Comparison of ENCODE assay signal across 24 mouse cellular contexts in genomic region chr4:152300375-152300774, GRCm38 (mm10). TPM values are rescaled to one million over a fixed set of nuclear protein-coding genes. Genes with fewer than 3 reads are reported as not detected.
DNase-seq lines count a peak whose midpoint lies in the region; ATAC-seq lines count a peak whose summit lies in the region.
"Had no signal": no experiment of that assay in that cellular context is flagged by ENCODE, and none has a peak within 500 bp of the region (broad histone marks: within the 10 kb centered on the region; RNA-seq: fewer than 3 reads in every experiment).

No protein-coding gene starts in this region.

- peaks cover 60% of the 10 kb centered on the region for H3K36me3 ChIP-seq in kidney, embryonic 15.5 days

- 95% methylated on average over 8 of the region's 8 CpGs for WGBS in kidney, embryonic 15.5 days

- no peak overlapping the region for H3K9ac ChIP-seq in kidney, embryonic 15.5 days
- H3K9ac ChIP-seq: embryonic facial prominence, embryonic 12.5 days; forebrain, embryonic 13.5 days; forebrain, embryonic 15.5 days; forebrain, postnatal 0 days had no signal

- no peaks in the 10 kb centered on the region for H3K9me3 ChIP-seq in kidney, embryonic 15.5 days (replicated peaks)
- H3K9me3 ChIP-seq: embryonic facial prominence, embryonic 10.5 days; embryonic facial prominence, embryonic 12.5 days; forebrain, embryonic 13.5 days; forebrain, embryonic 15.5 days; G1E had no signal

- peak; percentile 44 for DNase-seq in cerebellum, adult 9-11 months
- no peak for DNase-seq in kidney, adult 11 months
- DNase-seq in right cerebral cortex, postnatal 4 days: peak; percentile 48
- DNase-seq in right cerebral cortex, postnatal 10 days (ENCODE audit: low spot score in 2 of 2): no peak
- DNase-seq: adrenal gland, adult 8-10 months; adrenal gland, postnatal 14 days; adrenal gland, postnatal 36 days; B cell, adult 2 months; cerebellum, adult 11-12 months; cerebellum, adult 2 months; cerebellum, adult 9-10 months; cerebellum, postnatal 25 days; forebrain, postnatal 0 days had no signal

- H3K27me3 ChIP-seq in kidney, embryonic 15.5 days: no peaks in the 10 kb centered on the region
- H3K27me3 ChIP-seq: Patski had no signal

- ATAC-seq in cerebellum, adult (ENCODE audit: insufficient number of reproducible peaks, low FRiP score, low TSS enrichment): no peak
- no peak for ATAC-seq in kidney, embryonic 15.5 days (replicated peaks; ENCODE audit: low FRiP score)
- ATAC-seq: activated CD4-positive, CD25-positive, alpha-beta regulatory T cell, adult 4 months; CD4-positive, CD25-positive, alpha-beta regulatory T cell, adult 4 months; forebrain, embryonic 13.5 days; forebrain, embryonic 15.5 days; forebrain, postnatal 0 days; Patski had no signal

- 0 out of 2 replicates have a peak overlapping the region, but pooled peaks have one; percentile 24 for H3K27ac ChIP-seq in kidney, embryonic 15.5 days
- H3K27ac ChIP-seq: embryonic facial prominence, embryonic 10.5 days; embryonic facial prominence, embryonic 12.5 days; forebrain, embryonic 13.5 days; forebrain, embryonic 15.5 days had no signal

- H3K4me2 ChIP-seq in kidney, embryonic 15.5 days: no peak overlapping the region
- H3K4me2 ChIP-seq: embryonic facial prominence, embryonic 12.5 days; forebrain, embryonic 13.5 days; forebrain, embryonic 15.5 days had no signal

- no peak overlapping the region for H3K4me3 ChIP-seq in kidney, embryonic 15.5 days (replicated peaks)
- H3K4me3 ChIP-seq: embryonic facial prominence, embryonic 10.5 days; embryonic facial prominence, embryonic 12.5 days; forebrain, embryonic 13.5 days; forebrain, embryonic 15.5 days had no signal

- peaks cover 55% of the 10 kb centered on the region for H3K4me1 ChIP-seq in kidney, embryonic 15.5 days

RNA-seq across cellular contexts. Expression of gene Icmt, which starts 3.3 kb away (rescaled TPM):
- 22.3 and 28.7 TPM in 2 replicates for polyA plus RNA-seq in kidney, embryonic 15.5 days (2015; fragmentation: Nextera tagmentation; extraction: Ambion mirVana)

RNA-seq across cellular contexts. Expression of gene Hes3, which starts 8.9 kb away (rescaled TPM):
- not detected in 2 replicates for polyA plus RNA-seq in kidney, embryonic 15.5 days (2015; fragmentation: Nextera tagmentation; extraction: Ambion mirVana)
- polyA plus RNA-seq: activated CD4-positive, CD25-positive, alpha-beta regulatory T cell, adult 4 months; CD4-positive, CD25-positive, alpha-beta regulatory T cell, adult 4 months; embryonic facial prominence, embryonic 14.5 days; forebrain, embryonic 13.5 days; forebrain, postnatal 0 days; G1E had no signal

RNA-seq across cellular contexts. Expression of gene Rnf207, which starts 18.4 kb away (rescaled TPM):
- 1.5 and 2.1 TPM in 2 replicates for polyA plus RNA-seq in kidney, embryonic 15.5 days (2015; fragmentation: Nextera tagmentation; extraction: Ambion mirVana)
- polyA plus RNA-seq: activated CD4-positive, CD25-positive, alpha-beta regulatory T cell, adult 4 months; CD4-positive, CD25-positive, alpha-beta regulatory T cell, adult 4 months; G1E had no signal

RNA-seq across cellular contexts. Expression of gene Rpl22, which starts 25.2 kb away (rescaled TPM):
- 387 and 455 TPM in 2 replicates for polyA plus RNA-seq in kidney, embryonic 15.5 days (2015; fragmentation: Nextera tagmentation; extraction: Ambion mirVana)

RNA-seq across cellular contexts. Expression of gene Gpr153, which starts 26.3 kb away (rescaled TPM):
- polyA plus RNA-seq in kidney, embryonic 15.5 days (2015; fragmentation: Nextera tagmentation; extraction: Ambion mirVana): 6.2 and 7.8 TPM in 2 replicates
- polyA plus RNA-seq: activated CD4-positive, CD25-positive, alpha-beta regulatory T cell, adult 4 months had no signal

Comparison
In these comparisons a context has a peak if more than half of its experiments do, and no peak if none do; other contexts are left out.
1. DNase-seq: peak in cerebellum, adult 9-11 months (single experiment) and right cerebral cortex, postnatal 4 days (single experiment); none in kidney, adult 11 months (single experiment) and right cerebral cortex, postnatal 10 days (0 of 2).